Mouse (Mus musculus) intestine, embryonic 15.5 days (tissue): Measurements from ENCODE around the gene Tgfa. TPM values are rescaled to one million over a fixed set of nuclear protein-coding genes. Genes with fewer than 3 reads are reported as not detected.

Experiments
- ATAC-seq: fragments of 200-750 bp; cut with Nextera tagmentation; 2 replicates; pipeline ENCODE4 v1.8.0; 2017; ENCODE audit warnings: moderate TSS enrichment, moderate library complexity
- H3K27ac ChIP-seq: fragments of 300-500 bp; sonication (generic); 2 replicates; pipeline ENCODE4 v1.5.1; 2015; ENCODE audit warnings: mild to moderate bottlenecking, inconsistent platforms
- H3K27me3 ChIP-seq: fragments of 300-500 bp; sonication (generic); replicated peaks from 2 replicates; pipeline ENCODE4 v1.6.1; 2015; ENCODE audit warnings: inconsistent platforms
- H3K36me3 ChIP-seq: fragments of 300-500 bp; sonication (generic); 2 replicates; pipeline ENCODE4 v1.6.1; 2015; ENCODE audit warnings: inconsistent platforms
- H3K4me1 ChIP-seq: fragments of 300-500 bp; sonication (generic); replicated peaks from 2 replicates; pipeline ENCODE4 v1.6.1; 2015; ENCODE audit warnings: inconsistent platforms
- H3K4me2 ChIP-seq: fragments of 300-500 bp; sonication (generic); replicated peaks from 2 replicates; pipeline ENCODE4 v1.6.1; 2015; ENCODE audit warnings: mild to moderate bottlenecking, inconsistent platforms
- H3K4me3 ChIP-seq: fragments of 300-500 bp; sonication (generic); replicated peaks from 2 replicates; pipeline ENCODE4 v1.5.1; 2015; ENCODE audit warnings: inconsistent platforms
- H3K9ac ChIP-seq: fragments of 300-500 bp; sonication (generic); 2 replicates; pipeline ENCODE4 v1.6.1; 2015; ENCODE audit warnings: inconsistent platforms
- H3K9me3 ChIP-seq: fragments of 300-500 bp; sonication (generic); 2 replicates; pipeline ENCODE4 v1.6.1; 2016; ENCODE audit warnings: inconsistent platforms
- WGBS: fragments of 180-500 bp; shearing (Covaris S2); methylation state at CpG from one replicate; pipeline ENCODE4 v1.1.7; 2015; 5-methylcytosine and 5-hydroxymethylcytosine counted together
- polyA plus RNA-seq: library from polyadenylated mRNA; unstranded; fragments of >200 nt; fragmentation: Nextera tagmentation; extraction: Ambion mirVana; gene quantifications from 2 replicates; pipeline ENCODE4 v1.2.1, GENCODE M21; 2015

The Tgfa gene
- polyA plus RNA-seq, 1 experiment from 2014 or later: 6.5 TPM

DNA sequence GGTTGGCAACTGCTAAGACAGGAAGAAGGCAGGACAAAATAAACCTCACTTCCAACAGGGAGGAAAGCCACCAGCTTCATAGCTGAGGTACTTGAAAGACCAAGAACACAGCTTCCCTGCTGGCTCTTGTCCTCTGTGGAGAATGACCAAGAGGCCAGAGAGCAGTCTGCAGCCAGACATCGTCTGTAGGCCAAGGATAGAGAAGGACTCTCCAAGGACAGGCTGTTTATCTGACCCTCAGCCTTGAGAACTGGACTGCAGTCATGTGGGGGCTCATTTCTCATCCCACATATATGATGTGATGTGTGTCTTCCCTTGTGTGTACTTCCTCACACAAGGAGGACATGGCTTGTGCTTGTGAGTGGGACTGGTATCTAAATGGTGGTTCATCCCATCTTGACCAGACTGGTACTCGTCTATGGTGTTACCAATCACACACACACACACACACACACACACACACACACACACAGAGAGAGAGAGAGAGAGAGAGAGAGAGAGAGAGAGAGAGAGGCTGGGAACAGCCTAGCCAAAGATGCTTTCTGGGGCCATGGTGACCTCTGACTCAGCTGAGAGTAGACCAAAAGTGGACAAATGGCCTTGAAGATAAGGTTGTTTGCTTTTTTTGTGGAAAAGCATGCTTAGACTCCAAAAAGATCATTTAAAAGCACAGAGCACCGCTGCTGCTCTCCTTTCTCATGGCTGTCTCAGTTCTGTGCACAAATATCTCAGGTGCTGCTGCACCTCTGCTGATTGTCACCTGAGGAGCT is 18.0 kb downstream of the Tgfa start:
- no peaks in the 10 kb centered on the region for H3K36me3 ChIP-seq
- no peaks in the 10 kb centered on the region for H3K27me3 ChIP-seq
- WGBS: 65% methylated on average over 3 of the region's 3 CpGs
- H3K4me3 ChIP-seq: no peak overlapping the region
- no peaks in the 10 kb centered on the region for H3K9me3 ChIP-seq
- no peak overlapping the region for H3K27ac ChIP-seq
- H3K4me2 ChIP-seq: no peak overlapping the region
- H3K4me1 ChIP-seq: peaks cover 5% of the 10 kb centered on the region; the same call in 1 of the 2 replicates
- no peak for ATAC-seq
- H3K9ac ChIP-seq: no peak overlapping the region

GRCm38 (mm10) chr6:86218066-86218465 is 23.0 kb downstream of the Tgfa start:
- no peak overlapping the region for H3K4me2 ChIP-seq
- no peak overlapping the region for H3K9ac ChIP-seq
- no peak for ATAC-seq
- peaks cover 27% of the 10 kb centered on the region for H3K4me1 ChIP-seq
- H3K4me3 ChIP-seq: no peak overlapping the region
- H3K36me3 ChIP-seq: no peaks in the 10 kb centered on the region
- H3K27ac ChIP-seq: no peak overlapping the region
- 76% methylated on average over 2 of the region's 2 CpGs for WGBS
- H3K9me3 ChIP-seq: no peaks in the 10 kb centered on the region
- no peaks in the 10 kb centered on the region for H3K27me3 ChIP-seq

- Histone ChIP-seq H3K27ac (no peak overlapping the region), H3K9ac (no peak overlapping the region), H3K4me2 (no peak overlapping the region), H3K9me3 (no peaks in the 10 kb centered on the region), H3K27me3 (no peaks in the 10 kb centered on the region), H3K4me3 (no peak overlapping the region), H3K4me1 (peaks cover 27% of the 10 kb centered on the region), H3K36me3 (no peaks in the 10 kb centered on the region)
- 87% methylated on average over 4 of the region's 4 CpGs for WGBS
- no peak for ATAC-seq
Measured at GRCm38 (mm10) chr6:86218739-86219138, 23.7 kb downstream of the Tgfa start.

- no peaks in the 10 kb centered on the region for H3K27me3 ChIP-seq
- no peak overlapping the region for H3K4me2 ChIP-seq
- H3K4me3 ChIP-seq: no peak overlapping the region
- 54% methylated on average over 5 of the region's 5 CpGs for WGBS
- H3K27ac ChIP-seq: 0 out of 2 replicates have a peak overlapping the region, but pooled peaks have one; percentile 10
- H3K36me3 ChIP-seq: no peaks in the 10 kb centered on the region
- ATAC-seq: peak; percentile 44
- H3K9me3 ChIP-seq: no peaks in the 10 kb centered on the region
- no peak overlapping the region for H3K9ac ChIP-seq
- peaks cover 27% of the 10 kb centered on the region for H3K4me1 ChIP-seq
Measured at GRCm38 (mm10) chr6:86219494-86219893, 24.5 kb downstream of the Tgfa start.

DNA sequence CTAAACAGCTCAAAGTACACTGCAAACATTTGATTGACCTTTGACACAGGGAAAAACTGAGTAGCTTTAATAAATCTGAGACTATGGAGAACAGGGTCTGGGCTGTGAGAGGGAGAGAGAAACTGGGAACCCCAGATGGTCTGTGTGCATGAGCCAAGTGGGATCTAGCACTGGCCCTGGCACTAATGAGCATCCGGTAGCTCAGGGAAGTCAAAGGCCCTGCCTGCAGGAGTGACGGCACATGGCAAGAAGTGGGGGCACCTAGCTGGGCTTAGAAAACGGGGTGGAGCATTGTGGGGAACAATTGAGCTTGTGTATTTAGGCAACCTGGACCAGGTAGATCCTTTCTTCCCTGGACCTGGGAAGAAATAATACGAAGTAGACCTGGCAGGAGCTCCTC is 25.1 kb downstream of the Tgfa start:
- H3K9me3 ChIP-seq: no peaks in the 10 kb centered on the region
- peak; percentile 27; the same call in 1 of the 2 replicates for ATAC-seq
- H3K27me3 ChIP-seq: no peaks in the 10 kb centered on the region
- 0 out of 2 replicates have a peak overlapping the region, but pooled peaks have one; percentile 0 for H3K27ac ChIP-seq
- 0 out of 2 replicates have a peak overlapping the region, but pooled peaks have one; percentile 17 for H3K4me2 ChIP-seq
- H3K4me1 ChIP-seq: peaks cover 27% of the 10 kb centered on the region
- WGBS: 66% methylated on average over 4 of the region's 4 CpGs
- no peaks in the 10 kb centered on the region for H3K36me3 ChIP-seq
- H3K9ac ChIP-seq: no peak overlapping the region
- H3K4me3 ChIP-seq: no peak overlapping the region

DNA sequence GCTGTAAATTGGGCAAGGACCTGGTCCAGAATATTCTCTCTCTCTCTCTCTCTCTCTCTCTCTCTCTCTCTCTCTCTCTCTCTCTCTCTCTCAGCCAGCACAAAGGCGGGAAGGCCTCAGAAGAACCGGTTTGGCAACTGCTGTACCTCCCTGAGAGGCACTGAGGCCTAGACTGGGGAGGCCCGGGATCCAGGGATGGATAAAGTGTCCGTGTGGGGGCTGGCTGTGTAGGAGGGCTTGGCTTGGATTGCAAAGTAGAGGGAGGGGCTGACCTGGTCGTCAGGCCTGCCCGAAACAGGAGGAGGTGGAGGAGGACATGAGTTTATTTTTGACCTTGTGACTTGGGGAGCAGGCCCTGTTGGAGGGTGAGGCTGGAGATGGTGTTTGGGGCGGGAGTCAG is 27.4 kb downstream of the Tgfa start:
- WGBS: 26% methylated on average over 7 of the region's 7 CpGs
- H3K4me1 ChIP-seq: peaks cover 27% of the 10 kb centered on the region
- H3K36me3 ChIP-seq: no peaks in the 10 kb centered on the region
- no peaks in the 10 kb centered on the region for H3K9me3 ChIP-seq
- 0 out of 2 replicates have a peak overlapping the region, but pooled peaks have one; percentile 54 for H3K27ac ChIP-seq
- H3K9ac ChIP-seq: no peak overlapping the region
- no peak overlapping the region for H3K4me2 ChIP-seq
- ATAC-seq: peak; percentile 88
- no peaks in the 10 kb centered on the region for H3K27me3 ChIP-seq
- no peak overlapping the region for H3K4me3 ChIP-seq

DNA sequence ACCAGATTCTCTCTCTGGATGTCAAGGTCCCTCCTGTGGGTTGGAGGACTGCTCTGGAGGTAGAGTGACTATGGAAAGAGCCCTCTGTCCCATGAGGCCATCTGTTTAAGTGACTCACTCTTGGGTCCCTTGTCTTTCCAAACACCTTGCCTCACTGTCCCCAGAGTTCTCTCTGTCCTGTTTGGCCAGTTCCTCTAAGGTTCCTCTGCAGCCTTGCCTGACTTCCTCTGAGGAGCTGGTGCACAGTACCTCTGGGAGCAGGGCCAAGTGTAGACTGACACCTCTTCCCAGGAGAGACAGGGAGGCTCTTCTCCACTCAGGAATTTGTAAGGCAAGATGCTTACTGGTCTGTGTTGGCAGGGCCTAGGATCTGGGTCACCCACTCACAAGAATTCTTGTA is 30.6 kb downstream of the Tgfa start:
- Histone ChIP-seq H3K9ac (no peak overlapping the region), H3K27me3 (no peaks in the 10 kb centered on the region), H3K9me3 (no peaks in the 10 kb centered on the region), H3K4me2 (no peak overlapping the region), H3K36me3 (no peaks in the 10 kb centered on the region), H3K4me1 (peaks cover 12% of the 10 kb centered on the region), H3K27ac (no peak overlapping the region), H3K4me3 (no peak overlapping the region)
- ATAC-seq: no peak

- Histone ChIP-seq H3K9ac (no peak overlapping the region), H3K9me3 (no peaks in the 10 kb centered on the region), H3K27me3 (no peaks in the 10 kb centered on the region), H3K27ac (no peak overlapping the region), H3K4me2 (no peak overlapping the region), H3K36me3 (no peaks in the 10 kb centered on the region), H3K4me1 (peaks cover 12% of the 10 kb centered on the region; the same call in 1 of the 2 replicates), H3K4me3 (no peak overlapping the region)
- no peak for ATAC-seq
- 87% methylated on average over 5 of the region's 5 CpGs for WGBS
Measured at GRCm38 (mm10) chr6:86232367-86232766, 37.3 kb downstream of the Tgfa start.

DNA sequence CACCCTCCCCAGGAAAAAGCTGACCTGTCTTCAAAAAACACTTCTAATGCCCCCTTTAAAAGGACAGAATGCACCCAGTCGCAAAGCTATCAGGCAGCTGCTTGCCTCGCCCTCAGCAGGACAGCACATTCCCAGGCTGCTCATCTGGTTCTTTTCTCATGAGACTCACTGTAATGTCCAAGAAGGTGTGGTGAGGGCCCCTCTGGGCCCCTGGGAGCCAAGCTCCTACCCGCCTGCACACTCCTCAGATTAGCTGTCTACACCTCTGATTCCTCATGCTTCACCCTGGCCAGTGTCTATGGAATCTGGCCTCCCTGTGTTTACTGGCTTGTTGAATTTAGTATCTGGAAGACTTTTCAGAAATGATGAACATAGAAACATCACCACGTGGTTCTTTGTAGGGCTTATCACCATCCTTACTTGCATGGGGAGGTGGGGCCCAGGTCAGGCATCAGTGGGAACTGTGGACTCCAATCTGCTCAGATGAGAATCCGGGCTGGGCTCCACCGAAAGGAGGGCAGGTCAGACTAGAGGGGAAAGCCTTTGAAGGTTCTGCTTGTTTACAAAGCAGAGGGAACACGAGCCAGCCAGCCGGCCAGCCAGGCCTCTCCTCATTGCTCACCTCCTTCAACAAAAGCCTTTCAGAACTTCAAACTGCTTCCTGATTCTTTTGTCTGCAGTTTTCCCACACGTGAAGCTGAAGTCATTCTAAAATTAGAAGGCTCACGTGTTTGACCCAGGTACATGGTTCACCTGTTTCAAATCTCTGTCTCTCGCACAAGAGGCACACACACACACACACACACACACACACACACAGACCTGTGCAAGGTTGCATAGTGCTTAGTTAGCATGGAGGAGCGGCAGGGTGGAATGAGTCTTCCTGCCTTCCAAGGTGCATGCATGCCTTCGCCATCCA is 38.7 kb downstream of the Tgfa start:
- Histone ChIP-seq H3K4me3 (no peak overlapping the region), H3K27ac (peak overlapping the region; percentile 86)

DNA sequence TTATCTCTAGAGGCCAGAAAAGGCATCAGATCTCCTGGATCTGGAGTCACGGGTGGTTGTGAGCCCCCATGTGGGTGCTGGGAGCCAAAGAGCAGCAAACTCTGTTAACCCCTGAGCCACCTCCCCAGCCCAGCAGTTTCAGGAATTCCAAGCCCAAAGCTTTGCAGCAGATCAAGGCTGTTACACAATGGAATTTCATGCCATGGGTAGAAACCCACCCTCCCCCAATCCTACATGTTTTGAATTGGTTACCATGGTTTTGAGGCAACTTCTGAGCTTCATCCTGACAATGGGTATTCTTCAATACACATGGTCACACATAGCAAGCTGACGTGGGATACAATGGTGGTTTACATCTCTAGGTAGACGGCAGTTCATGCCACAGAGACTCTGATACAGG is 49.8 kb downstream of the Tgfa start:
- WGBS: 51% methylated on average over 3 of the region's 3 CpGs

More for the DNA sequence above, 38.7 kb downstream of the Tgfa start:
- H3K4me2 ChIP-seq: no peak overlapping the region; the same call in 1 of the 2 replicates
- ATAC-seq: peak; percentile 80
- 21% methylated on average over 13 of the region's 13 CpGs for WGBS
- peaks cover 12% of the 10 kb centered on the region; the same call in 1 of the 2 replicates for H3K4me1 ChIP-seq
- H3K9ac ChIP-seq: no peak overlapping the region
- H3K27me3 ChIP-seq: no peaks in the 10 kb centered on the region
- no peaks in the 10 kb centered on the region for H3K36me3 ChIP-seq
- H3K9me3 ChIP-seq: no peaks in the 10 kb centered on the region

GRCm38 (mm10) chr6:86245965-86246364 is 50.9 kb downstream of the Tgfa start:
- H3K4me3 ChIP-seq: no peak overlapping the region
- no peak overlapping the region for H3K9ac ChIP-seq
- H3K27ac ChIP-seq: no peak overlapping the region
- ATAC-seq: no peak
- H3K27me3 ChIP-seq: no peaks in the 10 kb centered on the region
- no peaks in the 10 kb centered on the region for H3K4me1 ChIP-seq
- no peaks in the 10 kb centered on the region for H3K9me3 ChIP-seq
- 47% methylated on average over 4 of the region's 4 CpGs for WGBS
- no peaks in the 10 kb centered on the region for H3K36me3 ChIP-seq
- no peak overlapping the region for H3K4me2 ChIP-seq

More for the DNA sequence above, 49.8 kb downstream of the Tgfa start:
- Histone ChIP-seq H3K4me3 (no peak overlapping the region), H3K9ac (no peak overlapping the region), H3K9me3 (no peaks in the 10 kb centered on the region), H3K4me1 (no peaks in the 10 kb centered on the region), H3K4me2 (no peak overlapping the region), H3K36me3 (no peaks in the 10 kb centered on the region), H3K27ac (no peak overlapping the region), H3K27me3 (no peaks in the 10 kb centered on the region)
- ATAC-seq: no peak

GRCm38 (mm10) chr6:86248562-86248961 is 53.5 kb downstream of the Tgfa start:
- Histone ChIP-seq H3K4me3 (no peak overlapping the region), H3K4me2 (no peak overlapping the region), H3K36me3 (no peaks in the 10 kb centered on the region), H3K27me3 (no peaks in the 10 kb centered on the region), H3K9ac (no peak overlapping the region), H3K27ac (no peak overlapping the region), H3K4me1 (no peaks in the 10 kb centered on the region), H3K9me3 (no peaks in the 10 kb centered on the region)
- 89% methylated on average over 1 of the region's 1 CpGs for WGBS
- no peak for ATAC-seq
